Mouse (Mus musculus): Measurements from ENCODE around the gene Xylt1. TPM values are rescaled to one million over a fixed set of nuclear protein-coding genes. Genes with fewer than 3 reads are reported as not detected.
A peak's percentile ranks its signal among the peaks of the same experiment; 100 is the strongest.

Xylt1 gene
- polyA plus RNA-seq, 1 experiment = 21.9 TPM

DNA sequence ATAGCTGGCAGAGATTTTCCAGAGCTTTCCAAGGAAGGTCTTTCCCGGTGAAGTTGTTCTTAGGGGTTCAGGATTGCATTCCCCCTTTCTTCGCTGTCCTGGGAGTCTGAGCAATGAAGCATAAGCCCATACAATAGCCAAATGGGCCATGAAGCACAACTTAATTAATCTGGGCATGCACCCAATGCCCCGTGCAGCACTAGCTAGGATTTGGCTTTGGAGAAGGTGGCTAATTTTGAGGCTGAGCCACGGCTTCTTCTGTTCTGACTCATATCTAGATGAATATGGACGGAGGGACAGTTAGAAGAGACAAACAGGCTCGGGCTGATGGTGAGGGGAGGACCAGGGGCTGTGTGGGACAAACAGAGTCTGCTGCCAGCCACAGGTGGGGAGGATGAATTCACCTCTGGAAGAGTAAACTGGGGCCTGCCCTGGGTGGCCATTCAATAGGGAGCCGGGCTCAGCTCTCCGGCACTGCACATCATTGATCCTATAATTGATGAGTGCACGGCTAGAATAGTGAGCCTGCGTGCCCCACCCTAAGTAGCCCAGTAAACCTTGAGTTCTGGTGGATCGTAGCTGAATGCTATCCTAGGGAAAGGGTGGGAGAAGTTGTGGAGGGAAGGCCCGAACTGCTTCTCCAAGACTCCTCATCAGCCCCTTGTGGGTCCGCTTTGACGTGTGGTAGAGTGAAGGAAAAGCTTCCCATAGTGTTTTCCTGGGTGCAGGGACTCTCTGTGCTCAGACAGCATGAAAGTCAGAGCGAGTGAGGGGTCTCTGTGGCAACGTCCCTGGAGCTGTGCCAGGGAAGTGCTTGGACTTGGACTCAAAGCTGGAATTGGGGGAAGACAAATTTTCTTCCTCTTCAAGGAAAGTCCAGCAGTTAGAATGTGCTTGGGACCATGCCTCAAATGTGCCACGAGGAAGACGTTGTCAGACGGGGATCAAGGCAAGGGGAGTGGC lies 92.3 kb downstream of the Xylt1 start:
- peak; percentile 14 to 53 for DNase-seq (ENCODE audit: extremely low spot score in 1 of 2, low spot score in 1 of 2)

DNA sequence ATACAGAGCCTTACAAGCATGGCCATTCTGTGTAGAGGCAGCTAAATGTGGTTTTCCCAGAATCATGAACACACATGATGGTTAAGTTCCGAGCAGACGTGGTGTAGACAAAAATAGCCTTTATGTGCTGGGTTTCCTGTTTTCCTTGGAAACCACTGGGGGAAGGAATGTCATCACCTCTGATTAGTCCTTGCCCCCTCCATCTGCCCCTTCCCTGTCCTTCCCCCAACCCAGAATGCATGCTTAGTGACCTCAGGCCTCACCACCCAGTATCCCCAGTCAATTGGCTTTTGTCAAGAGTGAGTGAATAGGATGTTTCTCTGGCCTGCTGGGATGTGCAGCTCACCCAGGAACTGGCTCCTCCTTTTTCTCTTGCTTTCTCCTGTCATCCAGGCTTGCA lies 93.5 kb downstream of the Xylt1 start:
- DNase-seq (ENCODE audit: extremely low spot score in 1 of 2, low spot score in 1 of 2) = no peak

DNA sequence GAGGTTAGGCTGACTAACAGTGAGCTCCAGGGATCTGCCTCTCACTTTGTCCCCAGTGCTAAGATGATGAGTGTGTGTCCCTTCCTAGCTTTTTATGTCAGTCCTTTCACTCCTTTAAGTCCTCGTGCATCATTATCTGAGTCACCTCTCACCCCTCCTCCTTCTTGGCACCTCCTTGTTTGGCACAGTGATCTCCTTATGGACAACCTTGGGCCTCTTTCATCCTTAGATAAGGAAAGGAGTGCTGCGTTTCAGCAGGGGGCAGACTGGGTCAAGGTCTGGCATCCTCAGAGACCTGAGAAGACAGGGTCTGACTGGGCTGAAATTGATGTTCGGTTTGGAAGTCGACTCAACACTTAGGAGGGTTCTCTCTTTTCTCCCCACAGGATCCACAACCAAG lies 94.3 kb downstream of the Xylt1 start:
- no peak for DNase-seq (ENCODE audit: extremely low spot score in 1 of 2, low spot score in 1 of 2)

DNA sequence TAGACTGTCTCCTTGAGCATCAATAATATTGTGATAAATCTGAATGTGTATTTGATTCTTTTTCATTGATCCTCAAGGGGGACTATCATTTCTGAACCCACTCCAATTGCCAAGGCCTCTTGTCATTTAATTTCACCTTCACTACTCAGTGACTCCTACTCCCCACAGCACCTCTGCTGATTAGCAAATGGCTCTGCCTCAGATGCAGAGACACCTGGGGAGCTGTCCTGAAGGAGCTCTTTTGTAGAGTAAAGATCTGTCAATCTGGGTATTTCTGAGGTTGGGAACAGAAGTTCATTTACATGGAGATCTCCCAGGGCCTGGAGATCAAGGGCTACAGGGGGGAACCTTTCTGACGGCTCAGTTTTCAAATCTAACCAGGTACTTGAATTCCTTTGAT lies 98.2 kb downstream of the Xylt1 start:
- no peak for DNase-seq (ENCODE audit: extremely low spot score in 1 of 2, low spot score in 1 of 2)

DNA sequence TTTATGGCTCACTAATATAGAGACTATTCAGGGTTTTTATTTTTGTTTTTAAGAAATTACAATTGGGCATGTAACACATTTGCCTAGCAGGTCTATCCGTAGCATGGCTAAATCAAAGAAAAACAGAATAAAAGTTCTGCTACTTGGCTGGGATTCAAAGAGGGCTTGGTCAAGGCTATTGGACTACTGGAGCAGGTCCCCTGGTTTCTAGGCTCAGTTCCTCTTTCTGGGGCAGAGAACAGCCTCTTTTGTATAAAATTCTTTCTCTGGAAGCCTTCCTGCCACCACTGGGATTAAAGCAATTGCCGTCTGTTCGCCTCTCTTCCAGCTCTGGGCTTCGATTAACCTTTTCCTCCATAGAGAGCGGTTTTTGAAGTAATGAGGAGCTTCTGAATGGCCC lies 100.1 kb downstream of the Xylt1 start:
- no peak for DNase-seq (ENCODE audit: extremely low spot score in 1 of 2, low spot score in 1 of 2)

DNA sequence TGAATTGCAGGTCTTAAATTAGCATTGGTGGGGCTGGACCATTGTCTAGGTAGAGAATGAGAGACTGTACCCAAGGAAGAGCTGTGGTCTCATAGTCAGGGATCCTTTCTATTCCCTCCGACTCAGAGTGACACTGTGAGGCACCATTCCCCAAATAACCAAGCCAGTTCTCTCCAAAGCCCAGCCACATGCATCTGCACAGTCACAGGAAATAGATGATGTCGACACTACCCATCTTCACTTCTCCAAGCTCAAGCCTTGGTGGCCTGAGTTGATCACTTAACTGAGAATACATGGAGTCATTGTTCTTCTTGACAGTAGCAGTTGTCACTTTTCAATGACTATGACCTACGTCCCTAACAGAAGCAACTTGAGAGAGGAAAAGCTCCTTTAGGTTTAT lies 100.6 kb downstream of the Xylt1 start:
- DNase-seq (ENCODE audit: extremely low spot score in 1 of 2, low spot score in 1 of 2) = no peak

DNA sequence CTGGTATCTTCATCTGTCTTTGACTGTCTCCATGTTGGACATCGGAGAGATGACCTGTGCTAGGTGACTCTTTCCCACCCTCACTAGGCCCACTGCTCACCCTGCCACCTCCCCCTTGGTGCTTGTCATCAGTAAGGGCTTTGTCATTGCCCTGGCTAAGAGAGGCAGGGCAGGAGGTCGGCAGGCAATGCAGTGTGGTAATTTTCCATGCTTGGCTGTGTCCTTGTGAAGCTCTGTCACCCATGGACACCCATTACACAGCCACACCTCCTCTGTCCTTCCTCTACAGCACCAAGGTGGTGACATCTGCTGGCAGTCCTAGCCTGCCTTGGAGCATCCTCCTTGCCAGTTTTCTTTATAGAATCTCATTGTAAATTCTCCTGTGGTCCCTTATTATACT lies 101.9 kb downstream of the Xylt1 start:
- no peak for DNase-seq (ENCODE audit: extremely low spot score in 1 of 2, low spot score in 1 of 2)

DNA sequence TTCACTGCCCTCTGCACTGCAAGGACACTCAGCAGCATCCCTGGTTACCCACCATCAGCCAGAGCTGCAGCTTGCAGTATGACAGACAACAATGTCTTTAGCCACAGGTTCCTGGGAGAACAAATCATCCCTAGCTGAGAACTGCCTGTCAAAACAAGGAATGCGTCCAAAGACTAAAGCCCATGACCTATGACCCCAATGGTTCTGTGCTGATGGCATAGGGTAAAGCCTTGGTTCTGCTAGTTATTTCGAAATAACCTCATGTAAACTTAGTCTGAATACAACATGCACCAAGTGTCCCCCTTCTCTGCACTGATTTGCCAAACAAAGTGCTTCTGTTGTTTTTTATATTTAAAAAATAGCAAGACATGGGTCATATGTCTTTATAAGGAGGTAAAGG lies 103.8 kb downstream of the Xylt1 start:
- no peak for DNase-seq (ENCODE audit: extremely low spot score in 1 of 2, low spot score in 1 of 2)

DNA sequence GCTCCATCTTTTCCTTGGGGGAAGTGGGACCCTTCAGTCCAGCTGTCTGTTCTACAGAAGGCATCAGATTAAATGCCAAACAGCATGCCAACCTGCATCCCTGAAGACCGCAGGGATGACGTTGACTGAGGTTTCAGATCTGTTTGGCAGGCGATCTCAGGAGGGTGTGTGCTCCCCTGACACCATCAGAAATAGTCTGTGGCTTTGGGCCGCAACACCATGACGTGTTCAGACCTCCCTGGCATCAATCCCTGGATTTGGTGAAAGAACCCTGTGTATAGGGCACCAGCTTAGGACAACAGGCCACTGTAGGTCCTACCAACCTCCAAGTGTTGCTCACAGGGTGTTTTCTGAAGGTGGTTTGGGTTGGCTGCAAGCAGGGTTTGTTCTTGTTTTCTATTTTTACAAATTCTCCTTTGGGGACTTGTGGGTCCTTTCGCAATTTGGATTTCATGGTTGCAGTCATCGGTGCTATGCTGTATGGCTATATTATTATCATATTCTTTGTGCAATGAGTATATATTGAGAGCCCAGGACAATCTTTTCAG lies 104.3 kb downstream of the Xylt1 start:
- no peak for DNase-seq (ENCODE audit: extremely low spot score in 1 of 2, low spot score in 1 of 2)

DNA sequence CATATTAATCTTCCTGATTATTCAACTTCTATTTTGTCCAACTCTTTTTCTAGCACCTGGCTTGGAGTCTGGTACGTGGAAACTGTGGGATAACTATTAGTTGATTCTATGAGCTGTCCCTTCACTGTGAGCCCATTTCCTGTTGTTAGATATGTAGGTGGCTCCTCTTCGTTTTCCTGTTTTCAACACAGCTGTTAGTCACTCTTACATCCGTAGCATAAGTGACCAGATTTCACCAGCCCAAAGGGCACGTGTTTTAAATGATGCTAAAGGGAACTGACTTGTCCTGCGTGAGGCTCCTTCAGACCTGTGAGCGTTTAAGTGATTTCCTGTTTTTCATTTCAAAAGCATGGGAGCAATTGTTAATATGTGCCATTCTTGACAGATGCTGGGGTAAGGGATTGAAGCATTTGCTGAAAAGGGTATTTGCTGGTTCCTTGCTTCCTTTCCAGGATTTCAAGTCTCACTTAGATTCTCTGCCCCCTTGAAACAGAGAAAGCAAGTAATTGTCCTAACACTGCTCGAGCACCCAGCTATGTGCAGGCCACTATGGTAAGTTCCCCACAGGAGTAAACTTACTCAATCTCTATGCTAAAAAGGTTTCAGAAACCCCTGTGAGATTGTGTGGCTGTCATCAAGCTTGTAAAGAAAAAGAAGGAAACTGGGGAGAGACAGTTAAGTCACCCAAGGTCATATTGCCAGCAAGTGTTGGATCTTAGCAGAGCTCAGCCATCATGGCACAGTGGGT lies 105.8 kb downstream of the Xylt1 start:
- no peak for DNase-seq (ENCODE audit: extremely low spot score in 1 of 2, low spot score in 1 of 2)

DNA sequence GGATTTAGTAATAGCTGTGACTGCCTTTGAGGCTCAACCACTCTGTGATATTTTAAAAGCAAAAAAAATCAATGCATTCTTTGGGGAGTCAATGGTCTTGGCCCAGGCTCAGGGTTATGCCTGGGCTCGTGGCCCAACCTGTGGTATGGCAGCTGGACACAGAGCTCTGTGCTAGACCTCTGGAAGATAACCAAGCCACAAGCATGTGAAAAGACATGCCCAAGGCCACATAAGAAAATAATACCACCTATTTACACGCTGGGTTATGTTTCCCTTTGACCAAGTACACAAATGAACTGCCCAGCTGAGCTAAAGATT lies 106.4 kb downstream of the Xylt1 start:
- no peak for DNase-seq (ENCODE audit: extremely low spot score in 1 of 2, low spot score in 1 of 2)

DNA sequence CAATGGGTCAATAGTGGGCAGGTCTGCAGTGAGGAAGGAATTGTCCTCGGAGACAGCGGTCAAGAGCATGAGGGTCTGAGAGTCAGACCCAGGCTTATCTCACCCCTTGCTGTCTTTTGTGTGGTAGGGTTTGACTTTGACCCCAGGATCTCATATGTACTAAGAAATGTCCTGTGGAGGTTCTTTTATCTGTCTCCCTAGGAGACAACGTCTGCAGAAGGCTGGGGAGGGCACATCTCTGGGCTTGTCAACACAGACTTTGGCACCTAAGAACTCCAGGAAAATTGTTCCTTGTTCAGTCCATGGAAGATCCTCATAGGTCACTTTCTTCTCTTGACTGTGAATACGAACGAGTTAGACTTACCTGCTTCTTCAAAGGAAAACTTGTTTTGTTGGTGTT lies 109.2 kb downstream of the Xylt1 start:
- no peak for DNase-seq (ENCODE audit: extremely low spot score in 1 of 2, low spot score in 1 of 2)

DNA sequence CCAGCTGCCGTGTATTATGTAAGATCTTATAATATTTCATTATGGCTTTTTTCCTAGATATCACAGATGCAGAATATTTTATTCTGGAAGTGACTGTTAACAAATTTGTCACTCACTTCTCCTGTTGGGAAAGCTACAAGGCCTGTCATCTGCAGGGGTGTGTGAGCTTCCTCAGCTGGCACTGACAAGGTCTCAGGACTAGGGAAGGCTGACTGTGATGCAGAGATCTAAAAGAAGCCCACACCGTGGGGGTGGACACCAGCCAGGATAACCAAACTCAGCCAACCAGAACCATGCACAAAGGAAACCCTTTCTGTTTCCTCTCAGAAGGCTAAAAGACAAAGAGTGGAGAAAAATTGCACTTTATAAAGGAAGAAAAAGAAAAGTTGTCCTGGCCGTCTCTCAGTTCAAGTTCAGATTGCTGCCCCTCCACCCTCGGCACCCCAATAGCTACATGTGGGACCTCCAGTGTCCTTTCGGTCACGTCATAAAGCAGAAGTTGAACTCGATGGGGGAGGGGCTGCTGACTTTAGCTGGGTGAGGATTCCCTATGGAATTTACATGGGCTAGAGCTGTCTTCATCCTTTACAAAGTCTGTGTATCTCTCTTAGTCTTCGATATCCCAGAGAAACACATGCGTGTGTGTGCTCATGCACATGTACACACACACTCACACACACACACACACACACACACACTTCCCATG lies 109.9 kb downstream of the Xylt1 start:
- no peak for DNase-seq (ENCODE audit: extremely low spot score in 1 of 2, low spot score in 1 of 2)

DNA sequence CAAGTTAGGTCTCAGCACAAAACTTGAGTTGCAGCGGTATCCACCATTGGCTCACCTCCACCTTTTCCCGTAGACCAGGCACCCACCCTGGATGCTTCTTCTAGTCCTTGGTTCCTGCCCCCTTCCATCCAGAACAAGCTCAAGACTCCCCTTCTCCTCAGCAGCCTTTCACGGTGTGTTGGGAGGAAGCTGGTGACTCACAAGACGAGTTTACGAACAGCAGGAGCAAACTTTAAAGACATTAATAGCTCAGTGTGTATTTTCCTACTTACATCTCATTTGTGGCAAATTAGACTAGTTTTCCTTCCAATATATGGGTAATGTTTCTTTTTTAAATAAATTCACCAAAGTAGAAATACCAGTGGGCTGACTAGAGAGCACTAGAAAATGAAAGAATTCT lies 110.7 kb downstream of the Xylt1 start:
- no peak for DNase-seq (ENCODE audit: extremely low spot score in 1 of 2, low spot score in 1 of 2)

DNA sequence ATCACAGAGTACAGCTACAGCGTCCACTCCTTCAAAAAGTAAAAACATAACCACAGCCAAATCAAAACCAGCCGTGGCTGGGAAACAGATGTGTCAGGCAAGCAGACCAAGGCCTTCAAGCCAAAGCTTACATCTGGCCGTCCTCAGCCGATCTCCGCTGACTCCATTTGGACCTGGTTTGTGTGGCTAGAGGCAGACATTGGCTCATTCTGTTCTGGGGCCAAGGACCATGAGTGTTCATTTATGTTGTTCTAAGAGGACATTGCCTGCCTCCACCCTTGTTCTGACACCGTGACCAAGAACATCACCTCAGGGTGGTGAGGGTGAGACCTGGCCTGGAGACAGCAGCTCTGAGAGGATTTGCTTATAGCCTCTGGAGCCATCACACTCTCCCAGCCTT lies 113.4 kb downstream of the Xylt1 start:
- no peak for DNase-seq (ENCODE audit: extremely low spot score in 1 of 2, low spot score in 1 of 2)

DNA sequence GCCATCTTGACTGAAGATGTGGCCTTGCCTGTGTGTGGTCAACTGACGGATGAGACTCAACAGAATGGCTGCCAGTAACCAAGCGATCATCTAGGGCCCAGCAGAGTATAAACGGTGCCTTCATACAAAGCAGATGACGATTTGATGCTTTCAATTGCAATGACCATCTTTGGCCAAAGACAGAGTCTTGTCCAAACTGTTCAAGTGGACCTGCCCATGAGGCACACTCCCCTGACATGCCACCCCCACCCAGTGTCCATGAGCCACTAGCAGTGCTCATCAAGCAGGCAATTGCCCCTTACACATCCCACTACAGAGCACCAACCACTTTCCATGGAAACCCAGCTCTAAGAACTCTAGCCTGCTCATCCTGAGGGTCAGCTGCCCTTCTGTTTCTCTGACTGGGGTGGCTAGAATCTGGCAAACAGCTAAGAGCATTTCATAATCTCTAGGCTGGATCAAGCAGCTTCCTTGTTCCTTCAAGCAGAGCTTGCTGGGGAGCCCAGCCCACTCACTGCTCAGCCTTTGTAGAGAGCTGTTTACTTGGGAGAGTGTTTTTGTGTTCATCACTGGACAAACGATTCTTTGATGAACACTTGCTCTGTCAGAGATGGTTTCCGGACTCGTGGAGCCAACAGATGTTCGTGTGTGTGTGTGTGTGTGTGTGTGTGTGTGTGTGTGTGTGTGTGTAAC lies 114.0 kb downstream of the Xylt1 start:
- no peak for DNase-seq (ENCODE audit: extremely low spot score in 1 of 2, low spot score in 1 of 2)

DNA sequence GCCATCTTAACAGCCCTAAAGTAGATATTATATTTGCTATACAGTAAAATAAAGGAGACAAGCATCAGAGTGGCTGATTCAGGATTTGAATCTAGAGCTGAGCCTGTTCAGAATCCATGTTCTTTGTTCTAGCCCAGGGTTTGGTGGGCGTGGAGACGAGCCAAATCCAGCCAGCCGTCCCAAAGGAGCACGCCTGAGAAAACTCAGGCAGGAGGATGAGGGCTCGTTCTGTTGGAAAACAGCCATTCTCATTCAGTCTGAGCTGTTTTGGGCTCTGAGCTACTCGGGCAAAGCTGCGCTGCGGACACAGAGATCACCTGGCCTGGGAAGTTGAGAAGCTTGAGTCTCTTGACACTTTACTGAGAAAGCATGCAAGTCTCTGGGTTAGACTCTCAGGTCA lies 115.0 kb downstream of the Xylt1 start:
- no peak for DNase-seq (ENCODE audit: extremely low spot score in 1 of 2, low spot score in 1 of 2)

DNA sequence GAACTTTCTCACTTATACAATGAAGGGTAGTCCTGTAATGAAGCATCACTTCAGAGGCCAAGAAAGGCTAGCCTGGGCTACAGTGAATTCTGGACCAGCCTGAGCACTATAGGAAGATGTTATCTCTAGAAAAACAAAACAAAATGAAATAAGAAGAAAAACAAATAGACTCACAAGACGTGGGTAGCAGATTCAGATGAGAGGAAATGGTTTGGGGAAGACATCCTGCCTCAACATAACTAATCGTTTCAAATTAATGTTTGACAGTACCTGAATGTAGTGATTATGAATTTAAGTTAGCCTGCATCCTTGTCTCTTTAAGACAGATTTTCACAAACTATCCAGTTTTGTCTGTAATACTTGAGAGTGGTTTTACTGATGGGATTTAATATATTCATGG lies 117.4 kb downstream of the Xylt1 start:
- DNase-seq (ENCODE audit: extremely low spot score in 1 of 2, low spot score in 1 of 2) = no peak

DNA sequence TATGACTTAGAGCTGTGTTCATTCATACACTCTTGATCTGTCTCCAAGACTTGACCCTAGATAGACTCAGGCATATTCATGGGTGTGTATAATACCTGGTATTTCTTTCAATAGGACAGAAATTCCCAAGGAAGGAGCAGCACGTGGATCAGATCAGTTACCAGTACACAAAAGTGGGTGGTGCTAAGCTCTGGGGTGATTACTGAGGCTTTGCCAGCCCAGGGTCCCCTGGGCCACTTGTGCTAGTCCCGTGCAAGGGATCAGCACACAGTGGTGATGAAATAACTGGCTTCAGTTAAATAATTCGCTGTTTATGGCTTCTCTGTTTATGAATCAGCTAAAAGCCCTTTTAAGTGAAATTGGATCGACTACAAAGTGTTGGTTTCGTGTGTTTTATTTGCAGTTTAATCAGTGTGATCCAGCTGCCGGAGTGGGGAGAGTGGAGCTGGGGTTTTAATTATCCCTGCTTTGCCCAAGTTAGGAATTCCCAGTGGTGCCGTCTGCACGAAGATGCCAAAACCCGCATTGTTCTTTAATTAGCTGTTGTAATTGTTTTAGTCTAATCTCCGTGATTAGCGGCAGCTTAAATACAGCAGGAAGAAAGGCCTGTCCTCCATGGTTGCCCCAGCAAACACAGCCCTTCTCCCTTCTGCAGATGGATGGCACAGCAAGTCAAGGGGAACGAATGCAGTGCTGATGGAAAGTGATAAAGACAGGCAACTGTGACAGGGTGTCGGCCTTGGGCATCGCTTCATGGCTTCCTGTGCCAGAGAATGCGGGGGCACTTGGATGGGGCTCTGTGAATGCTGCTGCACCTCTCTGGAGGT lies 120.8 kb downstream of the Xylt1 start:
- DNase-seq (ENCODE audit: extremely low spot score in 1 of 2, low spot score in 1 of 2) = peak in 1 of 2 experiments; percentile 42

DNA sequence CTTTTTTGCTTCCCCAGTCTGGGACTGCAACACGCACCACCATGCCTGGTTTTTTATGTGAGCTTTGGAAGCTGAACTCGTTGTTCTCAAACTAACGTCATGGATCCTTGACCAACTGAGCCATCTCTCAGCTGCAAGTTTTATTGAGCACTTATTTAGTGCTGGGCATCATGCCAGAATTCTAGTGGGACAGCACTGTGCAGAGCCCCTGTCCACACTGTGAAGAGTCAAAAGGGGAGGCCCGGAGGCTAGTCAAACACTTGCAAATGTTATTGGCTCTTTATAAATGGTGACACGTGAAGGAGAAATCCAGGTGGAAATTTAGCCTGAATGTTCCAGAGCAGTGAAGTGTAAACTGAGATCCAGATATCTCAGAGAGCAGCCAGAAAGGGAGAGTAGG lies 121.6 kb downstream of the Xylt1 start:
- DNase-seq (ENCODE audit: extremely low spot score in 1 of 2, low spot score in 1 of 2) = no peak
